20 mouse cellular contexts compared by ENCODE assay signal in genomic region chr9:89906645-89907044, GRCm38 (mm10). TPM values are rescaled to one million over a fixed set of nuclear protein-coding genes. Genes with fewer than 3 reads are reported as not detected.
DNase-seq lines count a peak whose midpoint lies in the region; TF ChIP-seq lines count a peak whose summit lies in the region.
"Had no signal": no experiment of that assay in that cellular context is flagged by ENCODE, and none has a peak within 500 bp of the region (broad histone marks: within the 10 kb centered on the region; RNA-seq: fewer than 3 reads in every experiment).

No protein-coding gene starts in this region.

- no peaks in the 10 kb centered on the region for H3K79me2 ChIP-seq in C2C12 (ENCODE audit: control insufficient read depth, insufficient read depth)

- 0 out of 2 replicates have a peak overlapping the region, but pooled peaks have one; percentile 18 for H3K27ac ChIP-seq in layer of hippocampus, adult 2 months
- H3K27ac ChIP-seq: embryonic facial prominence, embryonic 12.5 days; forebrain, embryonic 12.5 days; heart, adult 2 months; heart, embryonic 15.5 days; hindbrain, embryonic 15.5 days had no signal

- no peak for DNase-seq in layer of hippocampus, adult 2 months (ENCODE audit: low spot score in 2 of 2)
- DNase-seq in layer of hippocampus, adult 18-20 months (ENCODE audit: low spot score in 2 of 2) = no peak
- DNase-seq in fibroblast of lung, adult 2 months (ENCODE audit: low read depth) = peak; percentile 91
- no peak for DNase-seq in ovary, postnatal 10 days (ENCODE audit: low spot score)
- DNase-seq in urinary bladder, postnatal 4 days (ENCODE audit: low spot score in 2 of 2) = no peak
- DNase-seq: adrenal gland, postnatal 10 days; B cell, adult 2 months; cerebellum, adult 11 months; cerebellum, adult 9-10 months; cerebellum, postnatal 25 days; gastrocnemius, postnatal 14 days; heart, adult 2 months; heart, postnatal 14 days had no signal

- no peaks in the 10 kb centered on the region for H3K36me3 ChIP-seq in C2C12 (ENCODE audit: control insufficient read depth, insufficient read depth)
- H3K36me3 ChIP-seq: embryonic facial prominence, embryonic 12.5 days; forebrain, embryonic 12.5 days; heart, embryonic 15.5 days; hindbrain, embryonic 15.5 days had no signal

- H3ac ChIP-seq in C2C12 (ENCODE audit: control insufficient read depth, insufficient read length, low read depth) = no peak overlapping the region

- no peak for TF ChIP-seq CTCF in layer of hippocampus, adult 2 months (conservative IDR thresholded peaks at IDR 0.05)
- TF ChIP-seq CTCF in C2C12 (IDR thresholded peaks at IDR 0.05; ENCODE audit: control insufficient read depth, insufficient read depth, insufficient read length) = no peak

- H3K4me3 ChIP-seq in layer of hippocampus, adult 2 months = no peak overlapping the region
- no peak overlapping the region for H3K4me3 ChIP-seq in C2C12 (ENCODE audit: insufficient read depth, poor library complexity, severe bottlenecking)
- H3K4me3 ChIP-seq: embryonic facial prominence, embryonic 12.5 days; forebrain, embryonic 12.5 days; heart, adult 2 months; heart, embryonic 15.5 days; hindbrain, embryonic 15.5 days had no signal

- H3K27me3 ChIP-seq in C2C12 (ENCODE audit: control insufficient read depth, insufficient read depth, insufficient read length) = no peaks in the 10 kb centered on the region
- H3K27me3 ChIP-seq: CH12.LX had no signal

- H3K79me3 ChIP-seq in C2C12 (ENCODE audit: low read depth) = no peaks in the 10 kb centered on the region

TF ChIP-seq in C2C12, 6 proteins besides CTCF, POLR2A, EP300 and RAD21:
- peak; percentile 13 for TF ChIP-seq MYOD1 (IDR thresholded peaks at IDR 0.05; ENCODE audit: control insufficient read depth, insufficient read length, low read depth)
- TF ChIP-seq CEBPB (IDR thresholded peaks at IDR 0.05; ENCODE audit: low read depth) = peak; percentile 74
- TF ChIP-seq USF1 (IDR thresholded peaks at IDR 0.05; ENCODE audit: low read depth) = no peak
TF ChIP-seq in C2C12: peak in this region for 2.

RNA-seq across cellular contexts. Expression of gene Rasgrf1, which starts 3.1 kb away (rescaled TPM):
- total RNA-seq in layer of hippocampus, adult 2 months (2021) = 100 to 1,000 TPM; 480 to 498 TPM
- 100 to 1,000 TPM; 523 to 556 TPM for total RNA-seq in layer of hippocampus, adult 18-20 months (2021)
- polyA plus RNA-seq in C2C12 (2012; fragmentation: generic; extraction: Trizol) = not detected
- total RNA-seq: CH12.LX; heart, adult 2 months; heart, postnatal 14 days; hematopoietic stem cell, adult 5-6 weeks had no signal
- polyA plus RNA-seq: heart, adult 2 months had no signal
